Mouse (Mus musculus): ENCODE data around the gene Adamts14. TPM values are rescaled to one million over a fixed set of nuclear protein-coding genes. Genes with fewer than 3 reads are reported as not detected.

Adamts14 gene
- polyA plus RNA-seq, 1 experiment from 2014 or later, result 2.0 TPM

GRCm38 (mm10) chr10:61261229-61262156 is 11.7 kb downstream of the Adamts14 start:
- no peaks in the 10 kb centered on the region for H3K4me1 ChIP-seq (ENCODE audit: insufficient read depth, low read length)
- no peak overlapping the region for H3K4me3 ChIP-seq (ENCODE audit: low read length)
- no peak overlapping the region for H3K4me2 ChIP-seq (replicated peaks; ENCODE audit: low read depth, low read length)
- no peaks in the 10 kb centered on the region for H3K36me3 ChIP-seq (ENCODE audit: insufficient read depth, low read length)
- no peak overlapping the region for H3K9ac ChIP-seq (replicated peaks; ENCODE audit: low read length)
- ATAC-seq (ENCODE audit: low FRiP score, low TSS enrichment), result no peak
- H3K27me3 ChIP-seq (ENCODE audit: insufficient read depth, low read length), result no peaks in the 10 kb centered on the region
- WGBS, result 71% methylated on average over 13 of the region's 13 CpGs
- H3K9me3 ChIP-seq (ENCODE audit: low read length), result no peaks in the 10 kb centered on the region
- no peak overlapping the region for H3K27ac ChIP-seq (ENCODE audit: low read length)

GRCm38 (mm10) chr10:61258131-61258530 is 15.1 kb downstream of the Adamts14 start:
- Histone ChIP-seq H3K27ac (ENCODE audit: low read length) (no peak overlapping the region), H3K4me2 (replicated peaks; ENCODE audit: low read depth, low read length) (no peak overlapping the region), H3K9ac (replicated peaks; ENCODE audit: low read length) (no peak overlapping the region), H3K36me3 (ENCODE audit: insufficient read depth, low read length) (no peaks in the 10 kb centered on the region), H3K4me3 (ENCODE audit: low read length) (no peak overlapping the region), H3K9me3 (ENCODE audit: low read length) (0 out of 2 replicates have a peak, but pooled peaks cover 2% of the 10 kb centered on the region), H3K27me3 (ENCODE audit: insufficient read depth, low read length) (no peaks in the 10 kb centered on the region), H3K4me1 (ENCODE audit: insufficient read depth, low read length) (no peaks in the 10 kb centered on the region)
- no peak for ATAC-seq (ENCODE audit: low FRiP score, low TSS enrichment)
- 75% methylated on average over 1 of the region's 1 CpGs for WGBS

GRCm38 (mm10) chr10:61256665-61257064 is 16.6 kb downstream of the Adamts14 start:
- no peaks in the 10 kb centered on the region for H3K4me1 ChIP-seq (ENCODE audit: insufficient read depth, low read length)
- no peaks in the 10 kb centered on the region for H3K27me3 ChIP-seq (ENCODE audit: insufficient read depth, low read length)
- no peak overlapping the region for H3K4me2 ChIP-seq (replicated peaks; ENCODE audit: low read depth, low read length)
- no peak for ATAC-seq (ENCODE audit: low FRiP score, low TSS enrichment)
- no peak overlapping the region for H3K4me3 ChIP-seq (ENCODE audit: low read length)
- 90% methylated on average over 9 of the region's 9 CpGs for WGBS
- H3K9ac ChIP-seq (replicated peaks; ENCODE audit: low read length), result no peak overlapping the region
- no peaks in the 10 kb centered on the region for H3K36me3 ChIP-seq (ENCODE audit: insufficient read depth, low read length)
- H3K27ac ChIP-seq (ENCODE audit: low read length), result no peak overlapping the region
- H3K9me3 ChIP-seq (ENCODE audit: low read length), result 0 out of 2 replicates have a peak, but pooled peaks cover 2% of the 10 kb centered on the region

GRCm38 (mm10) chr10:61255190-61255589 is 18.0 kb downstream of the Adamts14 start:
- ATAC-seq (ENCODE audit: low FRiP score, low TSS enrichment), result no peak
- 0 out of 2 replicates have a peak, but pooled peaks cover 2% of the 10 kb centered on the region for H3K9me3 ChIP-seq (ENCODE audit: low read length)
- no peak overlapping the region for H3K27ac ChIP-seq (ENCODE audit: low read length)
- WGBS, result 79% methylated on average over 8 of the region's 8 CpGs
- no peaks in the 10 kb centered on the region for H3K36me3 ChIP-seq (ENCODE audit: insufficient read depth, low read length)
- no peak overlapping the region for H3K4me3 ChIP-seq (ENCODE audit: low read length)
- no peak overlapping the region for H3K4me2 ChIP-seq (replicated peaks; ENCODE audit: low read depth, low read length)
- no peak overlapping the region for H3K9ac ChIP-seq (replicated peaks; ENCODE audit: low read length)
- H3K4me1 ChIP-seq (ENCODE audit: insufficient read depth, low read length), result no peaks in the 10 kb centered on the region
- no peaks in the 10 kb centered on the region for H3K27me3 ChIP-seq (ENCODE audit: insufficient read depth, low read length)

DNA sequence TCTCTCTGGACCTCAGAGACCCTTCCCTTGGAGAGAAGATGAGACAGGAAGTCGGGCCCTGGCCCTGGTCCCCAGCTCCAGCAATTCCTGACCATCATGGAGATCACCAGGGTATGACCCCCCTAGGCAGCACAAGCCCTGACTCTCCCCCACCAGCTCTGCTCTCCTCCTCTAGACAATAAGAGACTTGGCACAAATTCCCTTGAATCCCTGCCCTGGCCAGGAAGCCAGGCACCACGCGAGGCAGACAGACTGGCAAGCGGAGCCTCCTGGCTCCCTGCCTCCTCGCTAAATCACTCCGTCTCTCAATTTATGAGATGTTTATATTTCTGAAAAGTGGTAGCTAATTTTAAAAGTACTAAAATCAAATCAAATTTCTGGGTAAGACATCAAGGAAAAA is 18.5 kb downstream of the Adamts14 start:
- no peaks in the 10 kb centered on the region for H3K36me3 ChIP-seq (ENCODE audit: insufficient read depth, low read length)
- H3K27ac ChIP-seq (ENCODE audit: low read length), result no peak overlapping the region
- 0 out of 2 replicates have a peak, but pooled peaks cover 2% of the 10 kb centered on the region for H3K9me3 ChIP-seq (ENCODE audit: low read length)
- no peak overlapping the region for H3K9ac ChIP-seq (replicated peaks; ENCODE audit: low read length)
- H3K4me1 ChIP-seq (ENCODE audit: insufficient read depth, low read length), result no peaks in the 10 kb centered on the region
- no peak overlapping the region for H3K4me3 ChIP-seq (ENCODE audit: low read length)
- H3K4me2 ChIP-seq (replicated peaks; ENCODE audit: low read depth, low read length), result no peak overlapping the region
- H3K27me3 ChIP-seq (ENCODE audit: insufficient read depth, low read length), result no peaks in the 10 kb centered on the region
- no peak for ATAC-seq (ENCODE audit: low FRiP score, low TSS enrichment)
- WGBS, result 76% methylated on average over 6 of the region's 6 CpGs

DNA sequence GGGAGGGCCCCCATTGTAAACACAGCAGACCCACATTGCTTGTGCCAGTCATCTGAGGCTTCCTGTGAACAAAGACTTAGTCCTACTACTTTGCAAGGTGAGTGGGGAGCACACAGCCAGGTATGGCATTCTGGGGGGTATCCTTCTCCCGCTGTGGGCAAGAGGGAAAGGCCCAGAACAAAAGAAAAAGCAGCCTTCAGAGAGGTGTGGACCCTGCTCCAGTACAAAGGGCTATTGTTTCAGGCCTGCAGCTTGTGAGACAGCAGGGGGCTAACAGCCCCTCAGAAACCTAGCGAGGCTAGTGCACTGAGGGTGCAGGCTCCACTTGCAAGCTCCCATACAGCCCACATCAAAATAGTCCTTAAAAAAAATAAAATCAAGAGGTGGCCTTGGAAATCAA is 23.3 kb downstream of the Adamts14 start:
- WGBS, result 55% methylated on average over 2 of the region's 2 CpGs
- Histone ChIP-seq H3K27ac (ENCODE audit: low read length) (no peak overlapping the region), H3K27me3 (ENCODE audit: insufficient read depth, low read length) (no peaks in the 10 kb centered on the region), H3K4me2 (replicated peaks; ENCODE audit: low read depth, low read length) (no peak overlapping the region), H3K36me3 (ENCODE audit: insufficient read depth, low read length) (no peaks in the 10 kb centered on the region), H3K9ac (replicated peaks; ENCODE audit: low read length) (no peak overlapping the region), H3K9me3 (ENCODE audit: low read length) (0 out of 2 replicates have a peak, but pooled peaks cover 2% of the 10 kb centered on the region), H3K4me1 (ENCODE audit: insufficient read depth, low read length) (no peaks in the 10 kb centered on the region), H3K4me3 (ENCODE audit: low read length) (no peak overlapping the region)
- ATAC-seq (ENCODE audit: low FRiP score, low TSS enrichment), result no peak

DNA sequence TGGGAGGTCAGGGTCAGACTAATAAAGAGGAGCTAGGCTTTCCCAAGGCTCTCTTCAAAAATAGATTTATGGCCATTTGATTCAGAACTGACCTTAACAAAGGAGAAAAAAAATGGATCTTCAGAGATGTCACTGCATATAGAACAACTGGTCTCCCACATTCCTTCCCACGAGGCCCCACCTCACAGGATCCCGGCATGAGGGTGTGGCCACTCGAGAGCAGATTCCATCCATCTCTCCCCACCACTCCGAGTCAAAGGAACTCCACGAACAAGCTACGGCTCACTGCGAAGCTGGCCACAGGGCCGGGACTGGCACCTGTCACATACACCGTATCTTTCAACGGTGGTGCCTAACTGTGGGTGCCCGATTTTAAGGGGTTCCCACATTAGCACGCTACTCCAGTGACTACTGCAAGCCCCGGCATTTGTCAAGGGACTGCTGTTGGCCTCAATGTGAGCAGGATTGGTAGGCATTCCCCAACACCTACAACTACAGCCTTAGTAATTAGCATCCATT is 24.6 kb downstream of the Adamts14 start:
- no peak overlapping the region for H3K9ac ChIP-seq (replicated peaks; ENCODE audit: low read length)
- no peak overlapping the region for H3K4me2 ChIP-seq (replicated peaks; ENCODE audit: low read depth, low read length)
- no peak overlapping the region for H3K4me3 ChIP-seq (ENCODE audit: low read length)
- no peaks in the 10 kb centered on the region for H3K4me1 ChIP-seq (ENCODE audit: insufficient read depth, low read length)
- no peaks in the 10 kb centered on the region for H3K36me3 ChIP-seq (ENCODE audit: insufficient read depth, low read length)
- 0 out of 2 replicates have a peak, but pooled peaks cover 2% of the 10 kb centered on the region for H3K9me3 ChIP-seq (ENCODE audit: low read length)
- 78% methylated on average over 13 of the region's 13 CpGs for WGBS
- H3K27me3 ChIP-seq (ENCODE audit: insufficient read depth, low read length), result no peaks in the 10 kb centered on the region
- ATAC-seq (ENCODE audit: low FRiP score, low TSS enrichment), result no peak
- H3K27ac ChIP-seq (ENCODE audit: low read length), result no peak overlapping the region

GRCm38 (mm10) chr10:61246288-61246687 is 26.9 kb downstream of the Adamts14 start:
- Histone ChIP-seq H3K27ac (ENCODE audit: low read length) (no peak overlapping the region), H3K4me2 (replicated peaks; ENCODE audit: low read depth, low read length) (no peak overlapping the region), H3K4me3 (ENCODE audit: low read length) (no peak overlapping the region), H3K4me1 (ENCODE audit: insufficient read depth, low read length) (no peaks in the 10 kb centered on the region), H3K36me3 (ENCODE audit: insufficient read depth, low read length) (no peaks in the 10 kb centered on the region), H3K9ac (replicated peaks; ENCODE audit: low read length) (no peak overlapping the region), H3K27me3 (ENCODE audit: insufficient read depth, low read length) (no peaks in the 10 kb centered on the region), H3K9me3 (ENCODE audit: low read length) (no peaks in the 10 kb centered on the region)
- ATAC-seq (ENCODE audit: low FRiP score, low TSS enrichment), result no peak
- 93% methylated on average over 6 of the region's 6 CpGs for WGBS

GRCm38 (mm10) chr10:61241961-61242421 is 31.2 kb downstream of the Adamts14 start:
- H3K4me3 ChIP-seq (ENCODE audit: low read length), result no peak overlapping the region
- H3K36me3 ChIP-seq (ENCODE audit: insufficient read depth, low read length), result no peaks in the 10 kb centered on the region
- no peak overlapping the region for H3K4me2 ChIP-seq (replicated peaks; ENCODE audit: low read depth, low read length)
- H3K9ac ChIP-seq (replicated peaks; ENCODE audit: low read length), result no peak overlapping the region
- 0 out of 2 replicates have a peak, but pooled peaks cover 4% of the 10 kb centered on the region for H3K4me1 ChIP-seq (ENCODE audit: insufficient read depth, low read length)
- no peaks in the 10 kb centered on the region for H3K27me3 ChIP-seq (ENCODE audit: insufficient read depth, low read length)
- H3K27ac ChIP-seq (ENCODE audit: low read length), result no peak overlapping the region
- H3K9me3 ChIP-seq (ENCODE audit: low read length), result no peaks in the 10 kb centered on the region
- 50% methylated on average over 4 of the region's 4 CpGs for WGBS
- ATAC-seq (ENCODE audit: low FRiP score, low TSS enrichment), result no peak
